In the genomic region with DNA sequence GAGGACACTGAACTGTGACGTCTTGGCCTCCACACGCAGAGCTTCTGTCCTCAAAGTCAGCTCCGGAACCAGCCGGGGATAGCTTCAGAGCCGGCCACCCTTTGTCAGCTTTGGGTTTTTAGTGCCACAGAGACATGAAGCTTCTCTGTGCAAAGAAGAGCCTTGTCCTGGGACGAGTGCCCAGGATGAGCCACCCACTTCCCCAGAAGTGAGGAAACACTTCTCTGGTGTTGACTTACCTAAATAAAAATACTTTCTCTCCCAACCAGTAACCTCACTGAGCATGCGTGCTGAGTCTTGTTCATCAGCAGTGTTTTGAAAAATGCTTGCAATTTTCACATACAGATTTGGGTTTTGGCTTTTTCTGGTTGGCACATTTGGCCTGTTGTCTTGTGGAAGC, we compare ENCODE assay signal across 17 mouse cellular contexts. TPM values are rescaled to one million over a fixed set of nuclear protein-coding genes. Genes with fewer than 3 reads are reported as not detected.
"Had no signal": no experiment of that assay in that cellular context is flagged by ENCODE, and none has a peak within 500 bp of the region (broad histone marks: within the 10 kb centered on the region; RNA-seq: fewer than 3 reads in every experiment).

No protein-coding gene starts in this region.

- H3K4me3 ChIP-seq: intestine, embryonic 15.5 days; limb, embryonic 13.5 days; liver, embryonic 12.5 days; megakaryocyte, embryonic 14.5 days; neural tube, embryonic 13.5 days had no signal

- ATAC-seq: intestine, embryonic 15.5 days; liver, embryonic 12.5 days; midbrain, embryonic 16.5 days had no signal

- H3K9me3 ChIP-seq: intestine, embryonic 15.5 days; limb, embryonic 13.5 days; liver, embryonic 12.5 days; neural tube, embryonic 13.5 days had no signal

- H3K27me3 ChIP-seq: intestine, embryonic 15.5 days; limb, embryonic 13.5 days; liver, embryonic 12.5 days; neural tube, embryonic 13.5 days had no signal

- H3K9ac ChIP-seq: intestine, embryonic 15.5 days; limb, embryonic 13.5 days; liver, embryonic 12.5 days; lung, embryonic 14.5 days; neural tube, embryonic 13.5 days had no signal

- H3K36me3 ChIP-seq: intestine, embryonic 15.5 days; limb, embryonic 13.5 days; liver, embryonic 12.5 days; neural tube, embryonic 13.5 days had no signal

- DNase-seq: kidney, adult 18-20 months; kidney, postnatal 36 days; layer of hippocampus, adult 9-11 months; layer of hippocampus, postnatal 36 days; lung, embryonic 14.5 days; lung, postnatal 14 days; retina, postnatal 1 day; thymus, adult 2 months; thymus, postnatal 25 days had no signal

- H3K4me1 ChIP-seq: intestine, embryonic 15.5 days; limb, embryonic 13.5 days; liver, embryonic 12.5 days; megakaryocyte, embryonic 14.5 days; neural tube, embryonic 13.5 days had no signal

- H3K27ac ChIP-seq: intestine, embryonic 15.5 days; limb, embryonic 13.5 days; liver, embryonic 12.5 days; macrophage; neural tube, embryonic 13.5 days had no signal

- H3K4me2 ChIP-seq: intestine, embryonic 15.5 days; limb, embryonic 13.5 days; liver, embryonic 12.5 days; lung, embryonic 14.5 days; midbrain, embryonic 11.5 days; neural tube, embryonic 13.5 days had no signal

RNA-seq across cellular contexts. Expression of gene Megf11, which starts 29.8 kb away (rescaled TPM):
- polyA plus RNA-seq: macrophage had no signal
